Mouse (Mus musculus) myocyte (in vitro differentiated cells): Measurements from ENCODE around the gene Bmp7.

Experiments used
- CEBPB ChIP-seq: IDR thresholded peaks from 2 replicates; pipeline ENCODE4 v1.6.1; 2011; ENCODE audit warnings: mild to moderate bottlenecking, moderate library complexity; ENCODE audit not compliant: poor library complexity, insufficient read depth, severe bottlenecking
- MAX ChIP-seq: IDR thresholded peaks from one replicate; pipeline ENCODE4 v1.6.1; 2011; ENCODE audit warnings: low read depth, mild to moderate bottlenecking, control low read depth
- POLR2A ChIP-seq: IDR thresholded peaks from one replicate; pipeline ENCODE4 v1.6.1; 2011; ENCODE audit warnings: low read depth, mild to moderate bottlenecking, control low read depth, moderate library complexity; ENCODE audit not compliant: insufficient read length
- POLR2AphosphoS2 ChIP-seq: IDR thresholded peaks from one replicate; pipeline ENCODE4 v1.6.1; 2011; ENCODE audit warnings: low read depth, control low read depth; ENCODE audit not compliant: insufficient read length
- USF1 ChIP-seq: IDR thresholded peaks from one replicate; pipeline ENCODE4 v1.6.1; 2011; ENCODE audit warnings: low read depth, mild to moderate bottlenecking, control low read depth, moderate library complexity

DNA sequence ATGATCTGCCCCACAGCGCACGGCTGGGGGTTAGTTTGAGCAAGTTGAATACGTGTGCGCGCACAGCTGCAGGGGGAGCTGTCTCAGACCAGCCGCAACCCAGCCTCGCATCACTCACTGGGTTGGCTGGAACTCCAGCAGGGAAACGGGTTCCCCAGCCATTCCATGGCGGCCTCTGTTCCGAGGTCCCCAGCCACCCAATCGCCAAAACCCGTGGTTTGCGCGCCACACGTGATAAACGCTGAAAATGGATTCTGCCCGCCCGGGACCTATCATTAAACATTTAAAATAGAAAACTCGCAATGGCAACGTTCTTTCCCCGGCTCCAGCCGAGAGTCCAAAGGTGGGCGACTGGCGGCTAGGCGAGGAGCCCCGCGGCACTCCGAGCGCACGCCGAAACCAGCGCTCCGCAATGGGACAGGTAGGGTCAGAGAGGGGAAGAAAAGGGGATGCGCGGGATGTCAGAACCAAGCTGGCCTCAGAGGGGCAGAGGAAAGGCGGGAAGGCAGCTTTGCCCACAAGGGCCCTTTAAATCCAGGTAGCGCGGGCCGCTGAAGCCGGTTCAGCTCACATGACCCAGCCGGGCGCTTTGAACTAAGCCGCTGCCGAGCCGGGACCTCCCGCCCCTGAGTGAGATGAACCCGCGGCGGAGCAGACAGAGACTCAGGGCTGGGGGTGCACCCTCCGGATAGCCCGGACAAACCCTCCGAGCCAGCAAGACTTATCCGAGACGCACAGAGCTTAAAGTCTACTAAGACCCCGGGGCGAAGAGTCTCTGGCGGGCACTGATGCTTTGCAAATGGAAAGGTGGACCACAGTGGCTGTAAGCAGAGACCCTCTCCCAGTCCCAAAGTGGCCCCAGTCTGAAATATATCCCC, 1.1 kb downstream of the Bmp7 start:
- TF ChIP-seq POLR2A = no peak
- no peak for TF ChIP-seq USF1
- TF ChIP-seq CEBPB = no peak
- TF ChIP-seq POLR2AphosphoS2 = no peak
- TF ChIP-seq MAX = no peak
